8 mouse cellular contexts compared by ENCODE assay signal in genomic region chr15:97717861-97718534, GRCm38 (mm10). TPM values are rescaled to one million over a fixed set of nuclear protein-coding genes. Genes with fewer than 3 reads are reported as not detected.
DNase-seq lines count a peak whose midpoint lies in the region; ATAC-seq and TF ChIP-seq lines count a peak whose summit lies in the region.

No protein-coding gene starts in this region.

- no peaks in the 10 kb centered on the region for H3K36me3 ChIP-seq in forebrain, embryonic 15.5 days
- no peaks in the 10 kb centered on the region for H3K36me3 ChIP-seq in kidney, adult 2 months (ENCODE audit: control insufficient read depth, insufficient read depth, low read length)
- no peaks in the 10 kb centered on the region for H3K36me3 ChIP-seq in lung, embryonic 14.5 days (ENCODE audit: insufficient read depth)

- DNase-seq in ovary, postnatal 36 days (ENCODE audit: low spot score), result peak; percentile 47
- DNase-seq in ovary, postnatal 10 days (ENCODE audit: low spot score), result no peak
- peak; percentile 84 for DNase-seq in brain, adult 2 months (ENCODE audit: low read depth, low spot score)
- peak; percentile 75 for DNase-seq in kidney, adult 2 months
- peak; percentile 87 for DNase-seq in lung, embryonic 14.5 days
- peak; percentile 61 to 66 for DNase-seq in right cerebral cortex, adult 2 months (ENCODE audit: low spot score in 2 of 2)
- peak; percentile 49 for DNase-seq in yolk sac, embryonic 10.5 days (ENCODE audit: low spot score)

- H3K4me3 ChIP-seq in forebrain, embryonic 15.5 days, result no peak overlapping the region
- no peak overlapping the region for H3K4me3 ChIP-seq in kidney, adult 2 months (ENCODE audit: insufficient read depth, low read depth, low read length)
- no peak overlapping the region for H3K4me3 ChIP-seq in lung, embryonic 14.5 days (ENCODE audit: low read depth, low read length)

- no peak overlapping the region for H3K27ac ChIP-seq in forebrain, embryonic 15.5 days (replicated peaks)
- no peak overlapping the region for H3K27ac ChIP-seq in kidney, adult 2 months (ENCODE audit: insufficient read depth, low read depth, low read length)
- no peak overlapping the region for H3K27ac ChIP-seq in lung, embryonic 14.5 days (ENCODE audit: low read depth)

- H3K4me1 ChIP-seq in forebrain, embryonic 15.5 days, result no peaks in the 10 kb centered on the region
- H3K4me1 ChIP-seq in kidney, adult 2 months (ENCODE audit: control insufficient read depth, insufficient read depth, low read length), result peaks cover 5% of the 10 kb centered on the region
- H3K4me1 ChIP-seq in lung, embryonic 14.5 days (ENCODE audit: insufficient read depth), result no peaks in the 10 kb centered on the region

- no peak overlapping the region for H3K4me2 ChIP-seq in forebrain, embryonic 15.5 days (replicated peaks)
- no peak overlapping the region for H3K4me2 ChIP-seq in lung, embryonic 14.5 days

- H3K9ac ChIP-seq in forebrain, embryonic 15.5 days (replicated peaks), result no peak overlapping the region
- H3K9ac ChIP-seq in lung, embryonic 14.5 days, result no peak overlapping the region

- TF ChIP-seq CTCF in kidney, adult 2 months (conservative IDR thresholded peaks at IDR 0.05; ENCODE audit: insufficient read depth, insufficient read length, low read depth, low read length), result peak; percentile 90
- TF ChIP-seq CTCF in lung, embryonic 14.5 days (IDR thresholded peaks at IDR 0.05; ENCODE audit: low read depth), result peak; percentile 83

- 32% methylated on average over 12 of the region's 12 CpGs for WGBS in forebrain, embryonic 15.5 days
- WGBS in kidney, adult 2 months, result 18% methylated on average over 12 of the region's 12 CpGs
- 22% methylated on average over 12 of the region's 12 CpGs for WGBS in lung, embryonic 14.5 days

- no peaks in the 10 kb centered on the region for H3K27me3 ChIP-seq in forebrain, embryonic 15.5 days
- no peaks in the 10 kb centered on the region for H3K27me3 ChIP-seq in kidney, adult 2 months (replicated peaks; ENCODE audit: control insufficient read depth, insufficient read depth, low read length)
- H3K27me3 ChIP-seq in lung, embryonic 14.5 days (ENCODE audit: insufficient read depth, low read length), result no peaks in the 10 kb centered on the region

- H3K9me3 ChIP-seq in forebrain, embryonic 15.5 days, result no peaks in the 10 kb centered on the region
- H3K9me3 ChIP-seq in lung, embryonic 14.5 days (ENCODE audit: low read depth, low read length), result no peaks in the 10 kb centered on the region

- TF ChIP-seq POLR2A in kidney, adult 2 months (IDR thresholded peaks at IDR 0.05; ENCODE audit: low read depth, low read length), result no peak

- peak; percentile 58; the same call in 1 of the 2 replicates for ATAC-seq in forebrain, embryonic 15.5 days (replicated peaks)
- ATAC-seq in lung, embryonic 14.5 days (ENCODE audit: insufficient read depth), result peak; percentile 64; the same call in 1 of the 2 replicates

RNA-seq across cellular contexts. Expression of gene Rpap3, which starts 12.4 kb away (rescaled TPM):
- polyA plus RNA-seq in forebrain, embryonic 15.5 days (2015; fragmentation: Nextera tagmentation; extraction: Ambion mirVana), result 30.6 and 32.7 TPM in 2 replicates
- polyA plus RNA-seq in kidney, adult 2 months (2012; rRNA removed), result 4.9 and 6.9 TPM in 2 replicates
- 37.8 and 40.7 TPM in 2 replicates for polyA plus RNA-seq in lung, embryonic 14.5 days (2014; fragmentation: Nextera tagmentation; extraction: Ambion mirVana)

RNA-seq across cellular contexts. Expression of gene Endou, which starts 13.1 kb away (rescaled TPM):
- 0.22 TPM in 1 of 2 replicates, not detected in the other for polyA plus RNA-seq in forebrain, embryonic 15.5 days (2015; fragmentation: Nextera tagmentation; extraction: Ambion mirVana)
- 2.4 and 2.9 TPM in 2 replicates for polyA plus RNA-seq in kidney, adult 2 months (2012; rRNA removed)
- 0.20 TPM in 1 of 2 replicates, not detected in the other for polyA plus RNA-seq in lung, embryonic 14.5 days (2014; fragmentation: Nextera tagmentation; extraction: Ambion mirVana)

RNA-seq across cellular contexts. Expression of gene Rapgef3, which starts 49.8 kb away (rescaled TPM):
- 8.6 and 9.0 TPM in 2 replicates for polyA plus RNA-seq in forebrain, embryonic 15.5 days (2015; fragmentation: Nextera tagmentation; extraction: Ambion mirVana)
- 136 and 184 TPM in 2 replicates for polyA plus RNA-seq in kidney, adult 2 months (2012; rRNA removed)
- 14.3 and 17.5 TPM in 2 replicates for polyA plus RNA-seq in lung, embryonic 14.5 days (2014; fragmentation: Nextera tagmentation; extraction: Ambion mirVana)
